Mouse (Mus musculus) liver, embryonic 14 days (tissue): ENCODE data around the gene Zfp62. TPM values are rescaled to one million over a fixed set of nuclear protein-coding genes. Genes with fewer than 3 reads are reported as not detected.

Source experiments
- polyA plus RNA-seq: library from polyadenylated mRNA; depleted of rRNA; stranded (reverse); fragments of >200 nt; gene quantifications from 2 replicates; pipeline ENCODE4 v1.2.3, GENCODE M21; 2012; rRNA removed

Gene Zfp62
- 5.8 and 6.9 TPM in 2 replicates for polyA plus RNA-seq

DNA sequence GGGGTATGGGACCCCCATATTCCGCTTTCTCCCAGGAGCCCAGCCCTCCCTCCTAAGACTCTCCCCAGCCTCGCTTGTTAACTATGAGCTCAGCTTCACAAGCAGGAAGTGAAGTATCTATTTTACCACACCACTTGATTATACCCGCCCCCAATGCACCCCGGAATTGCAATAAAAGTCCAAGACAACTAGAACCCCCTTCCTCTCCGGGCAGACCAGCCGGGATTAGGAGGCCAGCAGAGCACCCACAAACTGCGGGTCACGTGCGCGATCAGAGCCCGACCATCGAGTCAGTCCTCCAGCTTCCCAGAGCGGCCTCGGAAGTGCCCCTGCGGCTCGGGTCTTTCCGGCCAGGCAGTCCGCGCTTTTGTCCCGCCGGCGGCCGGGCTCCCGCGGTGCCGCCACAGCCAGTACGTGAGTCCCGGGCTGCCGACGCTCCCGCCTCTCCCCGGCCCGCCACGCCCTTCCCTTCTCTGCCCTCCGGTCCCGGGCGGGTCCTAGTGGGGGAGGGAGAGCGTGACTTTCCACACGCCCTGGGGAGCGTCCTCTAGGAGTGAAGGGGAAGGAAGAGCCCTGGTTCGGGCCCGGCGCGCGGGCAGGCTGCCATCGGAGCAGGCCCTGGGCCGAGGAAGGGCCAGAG, at the start of gene Zfp62:
TSS of gene Zfp62 (plus strand) at position 164 of the 640 bp plus-strand sequence.

DNA sequence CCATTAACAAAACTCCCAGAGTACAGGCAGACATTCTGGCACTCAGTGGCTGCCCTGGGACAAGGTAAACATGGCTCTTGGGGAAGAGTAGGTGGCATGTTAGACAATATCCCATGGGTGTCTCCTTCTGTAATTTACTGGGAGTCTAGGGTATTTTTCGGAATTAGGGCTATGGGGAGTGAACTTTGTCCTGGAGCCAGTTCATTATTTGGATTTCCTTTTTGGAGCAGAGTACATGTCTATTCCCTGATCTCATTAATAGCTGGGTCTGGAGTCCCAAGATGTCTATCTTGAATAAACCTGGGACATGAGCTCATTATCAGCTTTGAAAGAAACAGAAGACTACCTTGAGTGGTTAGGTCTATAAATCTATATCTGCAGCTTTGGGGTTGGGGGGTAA, 49.0 kb upstream of the Zfp62 start, which contains the start of gene Olfr1394:
TSS of gene Olfr1394 (plus strand) at position 301 of the 400 bp plus-strand sequence.

DNA sequence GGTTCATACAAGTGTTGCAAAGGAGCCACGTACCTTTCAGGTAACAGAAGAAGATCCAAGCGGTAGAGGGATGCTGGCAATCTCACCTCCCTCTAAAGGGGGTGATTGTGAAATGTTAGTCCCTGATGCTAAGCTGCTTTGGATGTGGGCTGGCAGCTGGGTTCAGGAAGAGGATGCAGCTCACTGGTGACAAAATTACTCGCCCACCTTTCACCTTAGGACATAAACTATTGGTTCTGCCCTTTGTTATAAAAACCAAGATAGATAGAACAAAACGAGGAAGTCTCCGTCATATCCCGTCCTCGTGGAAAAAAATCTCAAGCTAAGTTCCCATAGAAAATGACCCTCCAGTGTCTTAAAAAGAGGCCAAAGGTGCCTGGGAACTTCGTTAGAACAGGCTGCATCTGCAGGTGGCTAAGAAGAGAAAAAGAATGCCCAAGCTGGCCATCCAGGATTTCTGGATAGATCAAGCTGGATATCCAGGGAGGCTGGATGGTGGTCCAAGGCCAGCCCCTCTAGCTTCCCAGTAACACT, 16.1 kb upstream of the Zfp62 start, which contains the start of gene Btnl9:
TSS of gene Btnl9 (minus strand) at position 205 of the 534 bp plus-strand sequence.

DNA sequence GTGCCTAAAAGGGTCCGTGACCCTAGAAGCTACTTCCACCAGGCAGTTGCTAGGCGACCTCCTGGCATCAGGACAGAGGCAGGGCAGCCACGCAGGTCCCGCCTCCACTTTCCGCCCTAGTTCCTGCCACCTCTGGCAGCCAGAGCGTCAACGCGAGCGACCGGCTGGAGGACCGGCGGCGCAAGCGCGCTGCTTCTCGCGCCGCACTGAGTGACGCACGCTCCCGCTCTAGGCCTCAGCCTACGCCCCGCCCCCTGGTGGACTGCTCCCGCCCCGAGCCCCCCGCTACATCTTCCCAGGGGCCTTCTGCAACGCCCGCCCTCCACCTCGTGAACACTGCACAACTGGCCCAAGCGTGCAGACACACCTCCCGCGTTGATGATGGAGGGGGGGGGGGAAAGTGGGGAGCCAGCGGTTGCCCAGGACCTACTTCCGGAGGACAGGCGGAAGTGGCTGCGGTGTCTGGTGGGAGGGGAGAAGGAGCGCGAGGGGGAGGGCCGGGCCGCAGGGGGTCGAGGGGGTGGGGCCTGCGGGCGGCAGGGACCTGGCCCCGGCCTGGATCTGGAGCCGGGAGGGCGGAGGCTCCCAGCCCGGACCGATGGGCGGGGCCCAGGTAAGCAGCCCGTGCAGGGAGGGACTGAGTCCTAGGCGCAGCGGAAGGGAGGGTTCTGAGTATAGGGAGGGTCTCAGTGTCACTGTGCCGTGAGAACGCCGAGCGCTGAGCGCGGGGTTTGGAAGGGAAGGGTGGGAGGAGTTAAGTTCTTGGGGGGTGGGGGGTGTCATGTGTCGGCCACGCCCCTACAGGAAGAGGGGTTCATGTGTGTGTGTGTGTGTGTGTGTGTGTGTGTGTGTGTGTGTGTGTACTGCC, 40.9 kb downstream of the Zfp62 start, which contains the start of gene Mgat1:
TSS of gene Mgat1 (plus strand) at position 465 of the 868 bp plus-strand sequence.

Other genes starting within 250 kb of the Zfp62 start
- gene Olfr56, start 224.4 kb upstream of the Zfp62 start, polyA plus RNA-seq, result 0.15 and 0.20 TPM in 2 replicates
- 0.29 and 0.32 TPM in 2 replicates for gene 9930111J21Rik1, start 223.9 kb upstream of the Zfp62 start, polyA plus RNA-seq
- 0.01 TPM in 2 replicates for gene Gm12185, start 211.1 kb upstream of the Zfp62 start, polyA plus RNA-seq
- gene Tgtp1, start 209.1 kb upstream of the Zfp62 start, polyA plus RNA-seq, result 0.50 and 0.55 TPM in 2 replicates
- 0.64 and 0.95 TPM in 2 replicates for gene 9930111J21Rik2, start 152.1 kb upstream of the Zfp62 start, polyA plus RNA-seq
- gene Tgtp2, start 139.1 kb upstream of the Zfp62 start, polyA plus RNA-seq, result 0.33 and 0.53 TPM in 2 replicates
- 3.7 and 4.6 TPM in 2 replicates for gene Ifi47, start 126.7 kb upstream of the Zfp62 start, polyA plus RNA-seq
- 0.02 TPM in 1 of 2 replicates, not detected in the other for gene Olfr1396, start 88.4 kb upstream of the Zfp62 start, polyA plus RNA-seq
- gene Olfr1395, start 61.0 kb upstream of the Zfp62 start, polyA plus RNA-seq, result not detected in 2 replicates
- not detected in 2 replicates for gene Olfr1394, start 48.9 kb upstream of the Zfp62 start, polyA plus RNA-seq
- 0.63 and 0.68 TPM in 2 replicates for gene Btnl9, start 16.1 kb upstream of the Zfp62 start, polyA plus RNA-seq
- 22.4 and 25.0 TPM in 2 replicates for gene Mgat1, start 40.9 kb downstream of the Zfp62 start, polyA plus RNA-seq
- gene Olfr1393, start 75.0 kb downstream of the Zfp62 start, polyA plus RNA-seq, result 0.05 TPM in 2 replicates
- gene Olfr1392, start 82.0 kb downstream of the Zfp62 start, polyA plus RNA-seq, result 0.01 TPM in 2 replicates
- not detected in 2 replicates for gene Olfr10, start 101.4 kb downstream of the Zfp62 start, polyA plus RNA-seq
- not detected in 2 replicates for gene Olfr1391, start 119.5 kb downstream of the Zfp62 start, polyA plus RNA-seq
- not detected in 2 replicates for gene Olfr1390, start 131.9 kb downstream of the Zfp62 start, polyA plus RNA-seq
- not detected in 2 replicates for gene Olfr1389, start 219.8 kb downstream of the Zfp62 start, polyA plus RNA-seq
- gene Olfr1388, start 233.3 kb downstream of the Zfp62 start, polyA plus RNA-seq, result 0.14 TPM in 2 replicates